Mouse (Mus musculus) olfactory bulb, adult 2 months (tissue): ENCODE measurements around the gene Spred3.

Experiments
- CTCF ChIP-seq: fragments of 200-500 bp; IDR thresholded peaks from 2 replicates; pipeline ENCODE4 v1.5.1; 2012; ENCODE audit warnings: low read depth, mild to moderate bottlenecking, low read length, moderate library complexity; ENCODE audit not compliant: insufficient read depth
- POLR2A ChIP-seq: fragments of 200-500 bp; IDR thresholded peaks from 2 replicates; pipeline ENCODE4 v1.6.1; 2012; ENCODE audit warnings: mild to moderate bottlenecking, low read depth, low read length, moderate library complexity; ENCODE audit not compliant: insufficient read depth

- TF ChIP-seq POLR2A: no peak
- TF ChIP-seq CTCF: no peak
These were observed 43.5 kb upstream of the Spred3 start, which contains the start of gene Catsperg1 for GRCm38 (mm10) chr7:29213675-29214082.
